Mouse (Mus musculus): ENCODE data around the gene Tarbp1. TPM values are rescaled to one million over a fixed set of nuclear protein-coding genes. Genes with fewer than 3 reads are reported as not detected.

Tarbp1 gene
- polyA plus RNA-seq, 1 experiment: 6.0 TPM

DNA sequence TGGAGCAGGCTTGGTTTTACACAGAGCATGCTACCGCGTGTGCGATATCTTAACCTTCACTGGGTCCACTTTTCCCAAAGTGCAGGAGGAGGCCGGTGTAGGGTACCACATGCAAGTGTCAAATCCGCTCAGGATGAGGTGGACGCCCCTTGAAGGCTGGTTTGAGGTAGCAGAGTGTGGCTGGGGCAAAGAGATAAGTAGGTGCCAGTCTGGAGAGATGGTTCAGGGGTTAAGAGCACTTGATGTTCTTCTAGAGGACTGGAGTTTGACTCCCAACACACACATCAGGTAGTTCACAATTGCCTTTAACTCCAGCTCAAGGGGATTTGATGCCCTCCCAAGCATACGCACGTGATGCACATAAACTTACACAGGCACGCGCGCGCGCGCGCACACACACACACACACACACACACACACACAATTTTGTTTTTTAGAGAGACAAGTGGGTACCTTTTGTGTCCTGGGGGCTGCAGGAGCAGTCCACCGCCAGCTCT, 1.0 kb downstream of the Tarbp1 start:
- Histone ChIP-seq H3K4me1 (ENCODE audit: control insufficient read depth, insufficient read depth, low read length) (peaks cover 4% of the 10 kb centered on the region), H3K27ac (ENCODE audit: insufficient read depth, low read length) (no peak overlapping the region), H3K4me3 (ENCODE audit: insufficient read depth, low read length) (peak overlapping the region; percentile 66)
- TF ChIP-seq POLR2A (IDR thresholded peaks at IDR 0.05; ENCODE audit: low read depth, low read length) (no peak), CTCF (IDR thresholded peaks at IDR 0.05; ENCODE audit: borderline replicate concordance, insufficient read depth, low read length) (no peak)

GRCm38 (mm10) chr8:126464071-126464470, 10.8 kb downstream of the Tarbp1 start:
- Histone ChIP-seq H3K27ac (ENCODE audit: insufficient read depth, low read length) (no peak overlapping the region), H3K4me3 (ENCODE audit: insufficient read depth, low read length) (no peak overlapping the region), H3K4me1 (ENCODE audit: control insufficient read depth, insufficient read depth, low read length) (no peaks in the 10 kb centered on the region)
- TF ChIP-seq POLR2A (IDR thresholded peaks at IDR 0.05; ENCODE audit: low read depth, low read length): no peak
- no peak for TF ChIP-seq CTCF (IDR thresholded peaks at IDR 0.05; ENCODE audit: borderline replicate concordance, insufficient read depth, low read length)

DNA sequence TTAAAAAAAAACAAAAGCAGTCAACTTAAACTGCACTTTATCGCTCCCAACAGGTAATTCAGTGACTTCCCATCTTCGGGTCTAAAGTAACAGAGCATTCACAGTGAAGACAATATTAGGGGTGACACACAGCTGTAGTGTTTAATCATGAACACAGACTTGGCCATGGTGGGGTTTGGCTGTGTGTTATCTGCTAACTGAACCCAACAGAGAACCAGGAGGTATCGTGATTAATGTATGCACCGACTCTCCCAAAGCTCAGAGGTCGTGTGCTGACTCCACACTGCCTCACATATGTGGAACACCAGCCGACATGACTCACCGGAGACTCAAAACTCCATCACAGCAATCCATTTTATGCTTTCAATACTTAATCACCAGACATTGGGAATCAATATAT, 13.1 kb downstream of the Tarbp1 start:
- TF ChIP-seq POLR2A (IDR thresholded peaks at IDR 0.05; ENCODE audit: low read depth, low read length) (no peak), CTCF (IDR thresholded peaks at IDR 0.05; ENCODE audit: borderline replicate concordance, insufficient read depth, low read length) (no peak)
- Histone ChIP-seq H3K4me3 (ENCODE audit: insufficient read depth, low read length) (no peak overlapping the region), H3K4me1 (ENCODE audit: control insufficient read depth, insufficient read depth, low read length) (no peaks in the 10 kb centered on the region), H3K27ac (ENCODE audit: insufficient read depth, low read length) (no peak overlapping the region)

DNA sequence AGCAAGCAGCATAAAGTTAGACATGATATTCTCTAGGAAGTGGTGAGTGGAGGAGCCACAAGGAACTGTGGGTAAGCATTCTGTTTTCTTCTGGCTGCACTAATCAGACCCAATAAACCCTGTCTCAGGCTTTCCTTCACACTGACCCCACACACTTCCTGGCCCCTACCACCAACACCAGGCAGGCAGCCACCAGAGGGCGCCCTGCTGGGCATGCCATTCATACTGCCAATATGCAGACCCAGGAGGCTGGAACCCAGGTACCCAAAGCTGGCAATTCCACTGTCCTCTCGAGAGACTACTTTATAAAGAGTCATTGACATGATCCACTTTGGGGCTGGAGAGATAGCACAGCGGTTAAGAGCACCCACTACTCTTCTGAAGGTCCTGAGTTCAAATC, 14.6 kb downstream of the Tarbp1 start:
- no peak overlapping the region for H3K27ac ChIP-seq (ENCODE audit: insufficient read depth, low read length)
- H3K4me3 ChIP-seq (ENCODE audit: insufficient read depth, low read length): no peak overlapping the region
- H3K4me1 ChIP-seq (ENCODE audit: control insufficient read depth, insufficient read depth, low read length): no peaks in the 10 kb centered on the region
- TF ChIP-seq POLR2A (IDR thresholded peaks at IDR 0.05; ENCODE audit: low read depth, low read length) (no peak), CTCF (IDR thresholded peaks at IDR 0.05; ENCODE audit: borderline replicate concordance, insufficient read depth, low read length) (peak; percentile 55; the same call in 1 of the 2 replicates)

- Histone ChIP-seq H3K27ac (ENCODE audit: insufficient read depth, low read length) (no peak overlapping the region), H3K4me3 (ENCODE audit: insufficient read depth, low read length) (no peak overlapping the region), H3K4me1 (ENCODE audit: control insufficient read depth, insufficient read depth, low read length) (no peaks in the 10 kb centered on the region)
- TF ChIP-seq POLR2A (IDR thresholded peaks at IDR 0.05; ENCODE audit: low read depth, low read length) (no peak), CTCF (IDR thresholded peaks at IDR 0.05; ENCODE audit: borderline replicate concordance, insufficient read depth, low read length) (no peak)
Measured at GRCm38 (mm10) chr8:126455383-126455782, 19.5 kb downstream of the Tarbp1 start.

- H3K4me1 ChIP-seq (ENCODE audit: control insufficient read depth, insufficient read depth, low read length): no peaks in the 10 kb centered on the region
- TF ChIP-seq POLR2A (IDR thresholded peaks at IDR 0.05; ENCODE audit: low read depth, low read length) (no peak), CTCF (IDR thresholded peaks at IDR 0.05; ENCODE audit: borderline replicate concordance, insufficient read depth, low read length) (no peak)
Measured at GRCm38 (mm10) chr8:126451158-126451557, 23.7 kb downstream of the Tarbp1 start.

DNA sequence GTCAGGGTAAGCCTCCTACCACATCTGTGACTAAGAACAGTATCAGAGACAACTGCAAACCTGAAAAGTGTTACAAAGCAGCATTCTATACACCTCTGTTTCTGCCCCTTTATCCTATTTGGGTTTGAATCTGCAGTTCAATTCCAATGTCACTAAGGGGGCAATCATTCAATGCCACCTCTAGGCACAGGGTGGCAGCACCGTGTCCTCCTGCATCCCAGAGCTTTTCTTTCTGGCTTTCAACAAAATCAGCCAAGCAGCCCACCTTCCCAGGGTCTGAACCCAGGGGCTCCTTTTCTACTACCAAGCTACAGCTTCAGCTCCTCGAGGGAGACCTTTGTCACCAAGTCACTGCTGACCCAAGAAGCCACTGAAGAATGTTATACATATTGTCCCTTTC, 35.9 kb downstream of the Tarbp1 start:
- H3K4me1 ChIP-seq (ENCODE audit: control insufficient read depth, insufficient read depth, low read length): no peaks in the 10 kb centered on the region
- TF ChIP-seq POLR2A (IDR thresholded peaks at IDR 0.05; ENCODE audit: low read depth, low read length) (no peak), CTCF (IDR thresholded peaks at IDR 0.05; ENCODE audit: borderline replicate concordance, insufficient read depth, low read length) (peak; percentile 21; the same call in 1 of the 2 replicates)
- no peak overlapping the region for H3K27ac ChIP-seq (ENCODE audit: insufficient read depth, low read length)
- H3K4me3 ChIP-seq (ENCODE audit: insufficient read depth, low read length): no peak overlapping the region

More at GRCm38 (mm10) chr8:126451158-126451557, 23.7 kb downstream of the Tarbp1 start:
- no peak overlapping the region for H3K4me3 ChIP-seq (ENCODE audit: insufficient read depth, low read length)
- no peak overlapping the region for H3K27ac ChIP-seq (ENCODE audit: insufficient read depth, low read length)

- no peaks in the 10 kb centered on the region for H3K4me1 ChIP-seq (ENCODE audit: control insufficient read depth, insufficient read depth, low read length)
- no peak overlapping the region for H3K27ac ChIP-seq (ENCODE audit: insufficient read depth, low read length)
- TF ChIP-seq POLR2A (IDR thresholded peaks at IDR 0.05; ENCODE audit: low read depth, low read length) (no peak), CTCF (IDR thresholded peaks at IDR 0.05; ENCODE audit: borderline replicate concordance, insufficient read depth, low read length) (peak; percentile 11; the same call in 1 of the 2 replicates)
- no peak overlapping the region for H3K4me3 ChIP-seq (ENCODE audit: insufficient read depth, low read length)
Measured at GRCm38 (mm10) chr8:126433827-126434226, 41.0 kb downstream of the Tarbp1 start.

DNA sequence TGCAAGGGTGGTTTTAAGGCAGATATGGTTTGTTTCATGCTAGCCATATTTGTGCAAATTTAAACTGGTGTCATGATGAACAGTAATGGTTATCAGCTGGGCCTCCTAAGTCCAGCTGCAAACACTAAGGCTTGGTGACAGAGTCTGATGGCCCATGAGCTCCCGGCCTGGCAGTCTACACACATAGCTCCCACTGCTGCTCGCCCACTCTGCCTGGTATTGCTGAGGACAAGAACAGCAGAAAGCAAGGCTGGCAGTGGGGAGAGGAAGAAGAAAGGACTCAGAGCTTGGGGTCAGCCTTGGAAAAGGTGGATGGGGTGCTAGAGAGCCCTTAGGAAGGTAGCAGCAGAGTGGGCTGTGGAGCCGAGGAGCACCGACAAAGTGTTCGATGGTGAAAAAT, 45.2 kb downstream of the Tarbp1 start:
- no peak overlapping the region for H3K27ac ChIP-seq (ENCODE audit: insufficient read depth, low read length)
- TF ChIP-seq POLR2A (IDR thresholded peaks at IDR 0.05; ENCODE audit: low read depth, low read length) (no peak), CTCF (IDR thresholded peaks at IDR 0.05; ENCODE audit: borderline replicate concordance, insufficient read depth, low read length) (no peak)
- no peak overlapping the region for H3K4me3 ChIP-seq (ENCODE audit: insufficient read depth, low read length)
- no peaks in the 10 kb centered on the region for H3K4me1 ChIP-seq (ENCODE audit: control insufficient read depth, insufficient read depth, low read length)

GRCm38 (mm10) chr8:126424946-126425345, 49.9 kb downstream of the Tarbp1 start:
- H3K4me3 ChIP-seq (ENCODE audit: insufficient read depth, low read length): no peak overlapping the region
- H3K4me1 ChIP-seq (ENCODE audit: control insufficient read depth, insufficient read depth, low read length): no peaks in the 10 kb centered on the region
- H3K27ac ChIP-seq (ENCODE audit: insufficient read depth, low read length): no peak overlapping the region
- TF ChIP-seq POLR2A (IDR thresholded peaks at IDR 0.05; ENCODE audit: low read depth, low read length) (no peak), CTCF (IDR thresholded peaks at IDR 0.05; ENCODE audit: borderline replicate concordance, insufficient read depth, low read length) (no peak)
